Comparison of ENCODE assay signal across 25 mouse cellular contexts in genomic region chr3:122763240-122763761, GRCm38 (mm10). TPM values are rescaled to one million over a fixed set of nuclear protein-coding genes. Genes with fewer than 3 reads are reported as not detected.
A peak's percentile ranks its signal among the peaks of the same experiment; 100 is the strongest.
DNase-seq lines count a peak whose midpoint lies in the region; ATAC-seq lines count a peak whose summit lies in the region.
"Had no signal": no experiment of that assay in that cellular context is flagged by ENCODE, and none has a peak within 500 bp of the region (broad histone marks: within the 10 kb centered on the region; RNA-seq: fewer than 3 reads in every experiment).

No protein-coding gene starts in this region.

- no peaks in the 10 kb centered on the region for H3K27me3 ChIP-seq in forebrain, embryonic 15.5 days
- H3K27me3 ChIP-seq: embryonic facial prominence, embryonic 12.5 days; heart, embryonic 15.5 days had no signal

- 0 out of 2 replicates have a peak, but pooled peaks cover 9% of the 10 kb centered on the region for H3K4me1 ChIP-seq in forebrain, embryonic 15.5 days
- H3K4me1 ChIP-seq: embryonic facial prominence, embryonic 12.5 days; heart, embryonic 15.5 days had no signal

- no peak overlapping the region for H3K4me2 ChIP-seq in forebrain, embryonic 15.5 days (replicated peaks)
- H3K4me2 ChIP-seq: embryonic facial prominence, embryonic 12.5 days; heart, embryonic 15.5 days had no signal

- DNase-seq in adrenal gland, postnatal 10 days = peak; percentile 7
- DNase-seq in adrenal gland, adult 18-20 months (ENCODE audit: low spot score in 2 of 2) = no peak
- DNase-seq in urinary bladder, postnatal 25 days (ENCODE audit: low spot score) = peak; percentile 12
- no peak for DNase-seq in urinary bladder, postnatal 10 days (ENCODE audit: low spot score)
- peak; percentile 29 for DNase-seq in large intestine, adult 2 months (ENCODE audit: low read depth, low spot score)
- no peak for DNase-seq in layer of hippocampus, adult 18-20 months (ENCODE audit: low spot score in 2 of 2)
- no peak for DNase-seq in neural tube, embryonic 10.5 days (ENCODE audit: extremely low spot score, low spot score)
- DNase-seq: cerebellum, adult 18-20 months; cerebellum, postnatal 36 days; heart, adult 11 months; kidney, adult 18-20 months; kidney, postnatal 14 days; left cerebral cortex, postnatal 4 days; liver; liver, postnatal 0 days; lung, postnatal 14 days; right cerebral cortex, postnatal 25 days; thymus, postnatal 25 days had no signal

- WGBS in large intestine, adult 2 months = 16% methylated on average over 8 of the region's 8 CpGs
- WGBS in forebrain, embryonic 15.5 days = 89% methylated on average over 8 of the region's 8 CpGs

- no peak overlapping the region for H3K4me3 ChIP-seq in forebrain, embryonic 15.5 days
- H3K4me3 ChIP-seq: embryonic facial prominence, embryonic 12.5 days; heart, embryonic 15.5 days; left cerebral cortex, adult 2 months had no signal

- H3K27ac ChIP-seq in forebrain, embryonic 15.5 days (replicated peaks) = no peak overlapping the region
- H3K27ac ChIP-seq: embryonic facial prominence, embryonic 12.5 days; heart, embryonic 15.5 days; left cerebral cortex, adult 2 months had no signal

- H3K36me3 ChIP-seq in forebrain, embryonic 15.5 days = no peaks in the 10 kb centered on the region
- H3K36me3 ChIP-seq: embryonic facial prominence, embryonic 12.5 days; heart, embryonic 15.5 days had no signal

- no peak overlapping the region for H3K9ac ChIP-seq in forebrain, embryonic 15.5 days (replicated peaks)
- H3K9ac ChIP-seq: embryonic facial prominence, embryonic 12.5 days; heart, embryonic 15.5 days; liver, postnatal 0 days had no signal

- no peaks in the 10 kb centered on the region for H3K9me3 ChIP-seq in forebrain, embryonic 15.5 days
- H3K9me3 ChIP-seq: embryonic facial prominence, embryonic 12.5 days; heart, embryonic 15.5 days had no signal

- ATAC-seq in forebrain, embryonic 15.5 days (replicated peaks) = no peak
- ATAC-seq: forebrain, embryonic 16.5 days; hindbrain, embryonic 16.5 days; liver, postnatal 0 days; midbrain, embryonic 16.5 days had no signal

RNA-seq across cellular contexts. Expression of gene Pde5a, which starts 34.6 kb away (rescaled TPM):
- total RNA-seq in adrenal gland, postnatal 10 days (2021) = 10 to 100 TPM; 20.4 to 21.2 TPM
- total RNA-seq in adrenal gland, adult 18-20 months (2021) = 10 to 100 TPM; 43.8 to 46.0 TPM
- 10.7 and 19.4 TPM in 2 replicates for polyA plus RNA-seq in large intestine, adult 2 months (2012; rRNA removed)
- 3.0 and 3.2 TPM in 2 replicates for polyA plus RNA-seq in forebrain, embryonic 15.5 days (2015; fragmentation: Nextera tagmentation; extraction: Ambion mirVana)
- total RNA-seq in layer of hippocampus, adult 18-20 months (2021) = 10 to 100 TPM; 17.6 to 17.7 TPM

Comparison
In these comparisons a context has a peak if more than half of its experiments do, and no peak if none do; other contexts are left out.
1. DNase-seq: peak in adrenal gland, postnatal 10 days (single experiment), urinary bladder, postnatal 25 days (single experiment) and large intestine, adult 2 months (single experiment); none in adrenal gland, adult 18-20 months (0 of 2), urinary bladder, postnatal 10 days (single experiment), layer of hippocampus, adult 18-20 months (0 of 2) and neural tube, embryonic 10.5 days (single experiment).